10 mouse cellular contexts compared by ENCODE assay signal in genomic region chr14:32684735-32685105, GRCm38 (mm10). TPM values are rescaled to one million over a fixed set of nuclear protein-coding genes. Genes with fewer than 3 reads are reported as not detected.
DNase-seq lines count a peak whose midpoint lies in the region; ATAC-seq and TF ChIP-seq lines count a peak whose summit lies in the region.
"Had no signal": no experiment of that assay in that cellular context is flagged by ENCODE, and none has a peak within 500 bp of the region (broad histone marks: within the 10 kb centered on the region; RNA-seq: fewer than 3 reads in every experiment).

No protein-coding gene starts in this region.

- H3K4me1 ChIP-seq in kidney, embryonic 14.5 days (ENCODE audit: control insufficient read depth, insufficient read depth, low read length) = peaks cover 5% of the 10 kb centered on the region
- peaks cover 3% of the 10 kb centered on the region; the same call in 1 of the 2 replicates for H3K4me1 ChIP-seq in brown adipose tissue, adult 24 weeks (ENCODE audit: control insufficient read depth, insufficient read depth, insufficient read length, low read length)
- peaks cover 54% of the 10 kb centered on the region for H3K4me1 ChIP-seq in heart, embryonic 13.5 days

- DNase-seq in kidney, adult 18-20 months = no peak
- DNase-seq in layer of hippocampus, adult 9-11 months = no peak
- no peak for DNase-seq in ovary, adult 18-20 months (ENCODE audit: low spot score)
- DNase-seq: adrenal gland, adult 2 months had no signal

- H3K9ac ChIP-seq in kidney, embryonic 14.5 days (ENCODE audit: low read depth, low read length) = no peak overlapping the region
- peak overlapping the region; percentile 88 for H3K9ac ChIP-seq in heart, embryonic 13.5 days
- H3K9ac ChIP-seq: liver, embryonic 14.5 days had no signal

- ATAC-seq in kidney, embryonic 14.5 days (ENCODE audit: low FRiP score, low TSS enrichment) = peak; percentile 46
- no peak for ATAC-seq in heart, embryonic 13.5 days (ENCODE audit: extremely low read depth, insufficient number of reproducible peaks, low FRiP score, low TSS enrichment)

- H3K9me3 ChIP-seq in kidney, embryonic 14.5 days (ENCODE audit: control insufficient read depth, low read length) = no peaks in the 10 kb centered on the region
- H3K9me3 ChIP-seq in heart, embryonic 13.5 days = no peaks in the 10 kb centered on the region

- WGBS in kidney, embryonic 14.5 days = 27% methylated on average over 19 of the region's 19 CpGs
- WGBS in heart, embryonic 13.5 days = 38% methylated on average over 19 of the region's 19 CpGs

- H3ac ChIP-seq in myocyte (ENCODE audit: control insufficient read depth, insufficient read length) = peak overlapping the region; percentile 12

- H3K36me3 ChIP-seq in kidney, embryonic 14.5 days (ENCODE audit: control insufficient read depth, insufficient read depth, low read length) = no peaks in the 10 kb centered on the region
- H3K36me3 ChIP-seq in heart, embryonic 13.5 days = no peaks in the 10 kb centered on the region
- H3K36me3 ChIP-seq in myocyte (ENCODE audit: control insufficient read depth, insufficient read depth) = no peaks in the 10 kb centered on the region

- H3K4me2 ChIP-seq in kidney, embryonic 14.5 days (replicated peaks; ENCODE audit: low read depth, low read length) = peak overlapping the region; percentile 27; the same call in 1 of the 2 replicates
- peak overlapping the region; percentile 70 for H3K4me2 ChIP-seq in heart, embryonic 13.5 days
- H3K4me2 ChIP-seq in myocyte (ENCODE audit: low read depth) = peak overlapping the region; percentile 82

- no peak for TF ChIP-seq POLR2A in myocyte (IDR thresholded peaks at IDR 0.05; ENCODE audit: insufficient read length, low read depth)

- no peaks in the 10 kb centered on the region for H3K79me2 ChIP-seq in myocyte (ENCODE audit: control insufficient read depth, insufficient read depth)

- no peak overlapping the region for H3K27ac ChIP-seq in kidney, embryonic 14.5 days (ENCODE audit: low read depth, low read length)
- no peak overlapping the region for H3K27ac ChIP-seq in brown adipose tissue, adult 24 weeks (replicated peaks; ENCODE audit: low read depth, low read length)
- peak overlapping the region; percentile 97 for H3K27ac ChIP-seq in heart, embryonic 13.5 days (replicated peaks)
- H3K27ac ChIP-seq: layer of hippocampus, adult 2 months; liver, embryonic 14.5 days had no signal

- H3K4me3 ChIP-seq in kidney, embryonic 14.5 days (ENCODE audit: low read length) = 0 out of 2 replicates have a peak overlapping the region, but pooled peaks have one; percentile 3
- H3K4me3 ChIP-seq in brown adipose tissue, adult 24 weeks (ENCODE audit: insufficient read depth, low read depth, low read length) = peak overlapping the region; percentile 11; the same call in 1 of the 2 replicates
- peak overlapping the region; percentile 62 for H3K4me3 ChIP-seq in heart, embryonic 13.5 days
- H3K4me3 ChIP-seq in myocyte = peak overlapping the region; percentile 19

- H3K27me3 ChIP-seq in kidney, embryonic 14.5 days (ENCODE audit: control insufficient read depth, insufficient read depth, low read length) = no peaks in the 10 kb centered on the region
- H3K27me3 ChIP-seq in heart, embryonic 13.5 days (replicated peaks) = 0 out of 2 replicates have a peak, but pooled peaks cover 3% of the 10 kb centered on the region
- H3K27me3 ChIP-seq in myocyte (ENCODE audit: control insufficient read depth, insufficient read depth, insufficient read length) = peaks cover 23% of the 10 kb centered on the region

TF ChIP-seq in myocyte, 11 proteins besides CTCF, POLR2A, EP300 and RAD21:
- TF ChIP-seq MAX (IDR thresholded peaks at IDR 0.05; ENCODE audit: low read depth) (no peak), TCF12 (IDR thresholded peaks at IDR 0.05; ENCODE audit: insufficient read depth, poor library complexity, severe bottlenecking) (no peak), E2F4 (IDR thresholded peaks at IDR 0.05; ENCODE audit: insufficient read depth) (no peak), MYOD1 (IDR thresholded peaks at IDR 0.05; ENCODE audit: control insufficient read depth in 1 of 3, insufficient read length in 2 of 3, low read depth in 2 of 3) (no peak), CEBPB (IDR thresholded peaks at IDR 0.05; ENCODE audit: insufficient read depth, poor library complexity, severe bottlenecking) (no peak), TCF3 (IDR thresholded peaks at IDR 0.05; ENCODE audit: insufficient read length, low read depth) (no peak), REST (IDR thresholded peaks at IDR 0.05; ENCODE audit: insufficient read depth, insufficient read length) (no peak), POLR2AphosphoS2 (IDR thresholded peaks at IDR 0.05; ENCODE audit: insufficient read length, low read depth) (no peak), MYOG (IDR thresholded peaks at IDR 0.05; ENCODE audit: control insufficient read depth in 1 of 3, insufficient read depth in 1 of 3, insufficient read length in 2 of 3, low read depth in 2 of 3) (no peak)

RNA-seq across cellular contexts. Expression of gene 3425401B19Rik, which starts 0.4 kb away (rescaled TPM):
- 0.19 and 0.27 TPM in 2 replicates for polyA plus RNA-seq in kidney, embryonic 14.5 days (2014; fragmentation: Nextera tagmentation; extraction: Ambion mirVana)
- 1.3 and 3.3 TPM in 2 replicates for polyA plus RNA-seq in brown adipose tissue, adult 24 weeks (2012; ENCODE audit: insufficient read depth, insufficient read length, missing spikeins)
- 8.5 and 10.6 TPM in 2 replicates for polyA plus RNA-seq in heart, embryonic 13.5 days (2015; fragmentation: Nextera tagmentation; extraction: Ambion mirVana)
- 2.7 TPM for polyA plus RNA-seq in myocyte (2012; fragmentation: generic; extraction: Trizol)
- polyA plus RNA-seq: liver, embryonic 14.5 days had no signal

Comparison
In these comparisons a context has a peak if more than half of its experiments do, and no peak if none do; other contexts are left out.
1. H3K4me2 ChIP-seq: peak in every context shown above with its lines; median percentile 82 in myocyte; 70 in heart, embryonic 13.5 days; 27 in kidney, embryonic 14.5 days.
2. H3K4me3 ChIP-seq: peak in every context shown above with its lines; median percentile 62 in heart, embryonic 13.5 days; 19 in myocyte; 11 in brown adipose tissue, adult 24 weeks; 3 in kidney, embryonic 14.5 days.